15 mouse cellular contexts compared by ENCODE assay signal in genomic region chr14:75820007-75820406, GRCm38 (mm10). TPM values are rescaled to one million over a fixed set of nuclear protein-coding genes. Genes with fewer than 3 reads are reported as not detected.
DNase-seq lines count a peak whose midpoint lies in the region; ATAC-seq and TF ChIP-seq lines count a peak whose summit lies in the region.
"Had no signal": no experiment of that assay in that cellular context is flagged by ENCODE, and none has a peak within 500 bp of the region (broad histone marks: within the 10 kb centered on the region; RNA-seq: fewer than 3 reads in every experiment).

No protein-coding gene starts in this region.

- TF ChIP-seq POLR2A in kidney, adult 2 months (IDR thresholded peaks at IDR 0.05; ENCODE audit: low read depth, low read length): no peak

- peaks cover 9% of the 10 kb centered on the region for H3K4me1 ChIP-seq in kidney, adult 2 months (ENCODE audit: control insufficient read depth, insufficient read depth, low read length)
- no peaks in the 10 kb centered on the region for H3K4me1 ChIP-seq in kidney, embryonic 15.5 days
- H3K4me1 ChIP-seq: embryonic facial prominence, embryonic 15.5 days; heart, embryonic 13.5 days; limb, embryonic 13.5 days; midbrain, embryonic 12.5 days; stomach, embryonic 15.5 days had no signal

- no peaks in the 10 kb centered on the region for H3K9me3 ChIP-seq in kidney, embryonic 15.5 days (replicated peaks)
- H3K9me3 ChIP-seq: embryonic facial prominence, embryonic 15.5 days; heart, embryonic 13.5 days; limb, embryonic 13.5 days; midbrain, embryonic 12.5 days; stomach, embryonic 15.5 days had no signal

- TF ChIP-seq CTCF in kidney, adult 2 months (conservative IDR thresholded peaks at IDR 0.05; ENCODE audit: insufficient read depth, insufficient read length, low read depth, low read length): no peak
- no peak for TF ChIP-seq CTCF in gastrocnemius, adult 2 months (IDR thresholded peaks at IDR 0.05)

- intact Hi-C loops in gastrocnemius, adult 2 months (cut with DNase I): no loop called here

- no peaks in the 10 kb centered on the region for H3K36me3 ChIP-seq in kidney, adult 2 months (ENCODE audit: control insufficient read depth, insufficient read depth, low read length)
- no peaks in the 10 kb centered on the region for H3K36me3 ChIP-seq in kidney, embryonic 15.5 days
- H3K36me3 ChIP-seq: embryonic facial prominence, embryonic 15.5 days; heart, embryonic 13.5 days; limb, embryonic 13.5 days; midbrain, embryonic 12.5 days; stomach, embryonic 15.5 days had no signal

- H3K9ac ChIP-seq in kidney, embryonic 15.5 days: no peak overlapping the region
- H3K9ac ChIP-seq: embryonic facial prominence, embryonic 15.5 days; heart, embryonic 13.5 days; limb, embryonic 13.5 days; midbrain, embryonic 12.5 days; stomach, embryonic 15.5 days had no signal

- no peak overlapping the region for H3K4me2 ChIP-seq in kidney, embryonic 15.5 days
- H3K4me2 ChIP-seq: embryonic facial prominence, embryonic 15.5 days; heart, embryonic 13.5 days; limb, embryonic 13.5 days; midbrain, embryonic 12.5 days; stomach, embryonic 15.5 days had no signal

- no peaks in the 10 kb centered on the region for H3K27me3 ChIP-seq in kidney, adult 2 months (replicated peaks; ENCODE audit: control insufficient read depth, insufficient read depth, low read length)
- no peaks in the 10 kb centered on the region for H3K27me3 ChIP-seq in kidney, embryonic 15.5 days
- H3K27me3 ChIP-seq: embryonic facial prominence, embryonic 15.5 days; heart, embryonic 13.5 days; limb, embryonic 13.5 days; midbrain, embryonic 12.5 days; stomach, embryonic 15.5 days had no signal

- H3K4me3 ChIP-seq in kidney, adult 2 months (ENCODE audit: insufficient read depth, low read depth, low read length): no peak overlapping the region
- no peak overlapping the region for H3K4me3 ChIP-seq in kidney, embryonic 15.5 days (replicated peaks)
- no peak overlapping the region for H3K4me3 ChIP-seq in gastrocnemius, adult 2 months
- H3K4me3 ChIP-seq: embryonic facial prominence, embryonic 15.5 days; heart, embryonic 13.5 days; limb, embryonic 13.5 days; midbrain, embryonic 12.5 days; stomach, embryonic 15.5 days had no signal

- WGBS in kidney, adult 2 months: 71% methylated on average over 5 of the region's 5 CpGs
- 79% methylated on average over 5 of the region's 5 CpGs for WGBS in kidney, embryonic 15.5 days

- no peak for ATAC-seq in kidney, embryonic 15.5 days (replicated peaks; ENCODE audit: low FRiP score)
- no peak for ATAC-seq in monocyte, adult 5-6 weeks (replicated peaks; ENCODE audit: insufficient number of reproducible peaks, low FRiP score, low TSS enrichment, poor library complexity, severe bottlenecking)

- H3K27ac ChIP-seq in kidney, adult 2 months (ENCODE audit: insufficient read depth, low read depth, low read length): no peak overlapping the region
- no peak overlapping the region for H3K27ac ChIP-seq in kidney, embryonic 15.5 days
- H3K27ac ChIP-seq in gastrocnemius, adult 2 months: peak overlapping the region; percentile 83
- H3K27ac ChIP-seq: embryonic facial prominence, embryonic 15.5 days; heart, embryonic 13.5 days; kidney, postnatal 0 days; limb, embryonic 13.5 days; midbrain, embryonic 12.5 days; stomach, embryonic 15.5 days had no signal

- DNase-seq in adrenal gland, postnatal 10 days: peak; percentile 72
- no peak for DNase-seq in adrenal gland, adult 18-20 months (ENCODE audit: low spot score in 2 of 2)
- DNase-seq in kidney, adult 2 months: peak; percentile 71
- peak; percentile 82 for DNase-seq in gastrocnemius, adult 2 months
- peak; percentile 57 for DNase-seq in lung, postnatal 25 days (ENCODE audit: low spot score)
- DNase-seq in frontal cortex, adult 2 months (ENCODE audit: extremely low spot score in 1 of 2, low spot score in 1 of 2): no peak
- DNase-seq: B cell, adult 2 months had no signal

RNA-seq across cellular contexts. Expression of gene Tpt1, which starts 24.9 kb away (rescaled TPM):
- 1,000 to 10,000 TPM; 3,217 to 3,266 TPM for total RNA-seq in adrenal gland, postnatal 10 days (2021)
- 1,000 to 10,000 TPM; 2,758 to 2,912 TPM for total RNA-seq in adrenal gland, adult 18-20 months (2021)
- 1,266 and 1,401 TPM in 2 replicates for polyA plus RNA-seq in kidney, adult 2 months (2012; rRNA removed)
- 1,011 and 1,156 TPM in 2 replicates for polyA plus RNA-seq in kidney, embryonic 15.5 days (2015; fragmentation: Nextera tagmentation; extraction: Ambion mirVana)
- total RNA-seq in gastrocnemius, adult 2 months (2021): 1,000 to 10,000 TPM; 3,630 to 4,350 TPM
- 908 and 941 TPM in 2 replicates for polyA plus RNA-seq in frontal cortex, adult 2 months (2012; rRNA removed)
- 1,522 to 2,093 TPM (median 2,001 TPM) in 3 replicates for total RNA-seq in monocyte, adult 5-6 weeks (2017)

RNA-seq across cellular contexts. Expression of gene Slc25a30, which starts 33.2 kb away (rescaled TPM):
- 10 to 100 TPM; 35.2 to 50.6 TPM for total RNA-seq in adrenal gland, postnatal 10 days (2021)
- 100 to 1,000 TPM in 1 of 2 experiments, 10 to 100 TPM in 1; 81.1 to 119 TPM for total RNA-seq in adrenal gland, adult 18-20 months (2021)
- polyA plus RNA-seq in kidney, adult 2 months (2012; rRNA removed): 26.3 and 29.6 TPM in 2 replicates
- polyA plus RNA-seq in kidney, embryonic 15.5 days (2015; fragmentation: Nextera tagmentation; extraction: Ambion mirVana): 9.7 and 10.4 TPM in 2 replicates
- 10 to 100 TPM in 1 of 2 experiments, 1 to 10 TPM in 1; 6.6 to 10.5 TPM for total RNA-seq in gastrocnemius, adult 2 months (2021)
- 7.3 and 8.1 TPM in 2 replicates for polyA plus RNA-seq in frontal cortex, adult 2 months (2012; rRNA removed)
- 22.8 to 36.1 TPM (median 24.3 TPM) in 3 replicates for total RNA-seq in monocyte, adult 5-6 weeks (2017)

Comparison
In these comparisons a context has a peak if more than half of its experiments do, and no peak if none do; other contexts are left out.
1. DNase-seq: peak in adrenal gland, postnatal 10 days (single experiment), kidney, adult 2 months (single experiment), gastrocnemius, adult 2 months (single experiment) and lung, postnatal 25 days (single experiment); none in adrenal gland, adult 18-20 months (0 of 2) and frontal cortex, adult 2 months (0 of 2).